Mouse (Mus musculus): ENCODE results near the gene Serpinb1a.

- TF ChIP-seq POLR2A (IDR thresholded peaks at IDR 0.05; ENCODE audit: extremely low read depth, insufficient read depth, low read length) (no peak), CTCF (IDR thresholded peaks at IDR 0.05; ENCODE audit: low read depth, low read length) (no peak)
Observed at GRCm38 (mm10) chr13:32824377-32825330, 26.3 kb downstream of the Serpinb1a start.
